Mouse (Mus musculus) layer of hippocampus, adult 6 months (tissue): ENCODE data around the gene Frmpd2. TPM values are rescaled to one million over a fixed set of nuclear protein-coding genes. Genes with fewer than 3 reads are reported as not detected.

Experiments used
- long read RNA-seq, 2 experiments: library from polyadenylated mRNA; unstranded; transcript quantifications; one replicate each; pipeline ENCODE4 v2.0.0; 2019 to 2020
- polyA plus RNA-seq: library from polyadenylated mRNA; unstranded; fragments of <200 nt; fragmentation: Nextera tagmentation; gene quantifications from 2 replicates; pipeline ENCODE4 v1.2.3, GENCODE M21; 2021

Gene Frmpd2
- 0.44 and 0.50 TPM in 2 replicates for polyA plus RNA-seq
- long read RNA-seq, experiment 1, partial matches to known transcripts: 0 of 1 reads
- long read RNA-seq, experiment 1, other reads (novel, unspliced or antisense): 1 of 1 reads
- long read RNA-seq, experiment 2, partial matches to known transcripts: 0 of 1 reads
- long read RNA-seq, experiment 2, other reads (novel, unspliced or antisense): 1 of 1 reads

GRCm38 (mm10) chr14:33471331-33471730 lies at the start of gene Frmpd2:
Frmpd2 (plus strand) TSS chr14:33471696.

GRCm38 (mm10) chr14:33447027-33447569 lies 24.4 kb upstream of the Frmpd2 start, which contains the start of gene Mapk8:
Mapk8 (minus strand) TSS chr14:33447158.

GRCm38 (mm10) chr14:33588951-33589350 lies 117.5 kb downstream of the Frmpd2 start, which contains the start of gene Ptpn20:
Ptpn20 (plus strand) TSS chr14:33589207.

Other genes with a start within 250 kb of the Frmpd2 start
- 18.0 and 33.6 TPM in 2 replicates for gene Mapk8, start 24.5 kb upstream of the Frmpd2 start, polyA plus RNA-seq
- 0.05 TPM in 1 of 2 replicates, not detected in the other for gene Ptpn20, start 117.5 kb downstream of the Frmpd2 start, polyA plus RNA-seq